Mouse (Mus musculus) midbrain, embryonic 15.5 days (tissue): ENCODE results near the gene Arhgef3. TPM values are rescaled to one million over a fixed set of nuclear protein-coding genes. Genes with fewer than 3 reads are reported as not detected.

ENCODE experiments used
- ATAC-seq: fragments of 200-750 bp; cut with Nextera tagmentation; replicated peaks from 2 replicates; pipeline ENCODE4 v1.8.0; 2017; ENCODE audit warnings: moderate TSS enrichment
- H3K27ac ChIP-seq: fragments of 300-500 bp; sonication (generic); 2 replicates; pipeline ENCODE4 v1.5.1; 2015; ENCODE audit warnings: mild to moderate bottlenecking, inconsistent platforms
- H3K27me3 ChIP-seq: fragments of 300-500 bp; sonication (generic); replicated peaks from 2 replicates; pipeline ENCODE4 v1.6.1; 2015; ENCODE audit warnings: inconsistent platforms
- H3K36me3 ChIP-seq: fragments of 300-500 bp; sonication (generic); replicated peaks from 2 replicates; pipeline ENCODE4 v1.6.1; 2015; ENCODE audit warnings: inconsistent platforms
- H3K4me1 ChIP-seq: fragments of 300-500 bp; sonication (generic); 2 replicates; pipeline ENCODE4 v1.6.1; 2015; ENCODE audit warnings: inconsistent platforms
- H3K4me2 ChIP-seq: fragments of 300-500 bp; sonication (generic); 2 replicates; pipeline ENCODE4 v1.6.1; 2015; ENCODE audit warnings: inconsistent platforms, mild to moderate bottlenecking, moderate library complexity
- H3K4me3 ChIP-seq: fragments of 300-500 bp; sonication (generic); 2 replicates; pipeline ENCODE4 v1.5.1; 2015; ENCODE audit warnings: mild to moderate bottlenecking, inconsistent platforms
- H3K9ac ChIP-seq: fragments of 300-500 bp; sonication (generic); 2 replicates; pipeline ENCODE4 v1.6.1; 2015; ENCODE audit warnings: mild to moderate bottlenecking, inconsistent platforms
- H3K9me3 ChIP-seq: fragments of 300-500 bp; sonication (generic); 2 replicates; pipeline ENCODE4 v1.6.1; 2016; ENCODE audit warnings: inconsistent platforms
- WGBS: fragments of 180-500 bp; shearing (Covaris S2); methylation state at CpG from one replicate; pipeline ENCODE4 v1.1.7; 2015; ENCODE audit warnings: mixed read lengths; 5-methylcytosine and 5-hydroxymethylcytosine counted together
- polyA plus RNA-seq: library from polyadenylated mRNA; unstranded; fragments of >200 nt; fragmentation: Nextera tagmentation; extraction: Ambion mirVana; gene quantifications from 2 replicates; pipeline ENCODE4 v1.2.1, GENCODE M21; 2015

Gene Arhgef3
- polyA plus RNA-seq, 1 experiment from 2014 or later: 6.8 TPM

DNA sequence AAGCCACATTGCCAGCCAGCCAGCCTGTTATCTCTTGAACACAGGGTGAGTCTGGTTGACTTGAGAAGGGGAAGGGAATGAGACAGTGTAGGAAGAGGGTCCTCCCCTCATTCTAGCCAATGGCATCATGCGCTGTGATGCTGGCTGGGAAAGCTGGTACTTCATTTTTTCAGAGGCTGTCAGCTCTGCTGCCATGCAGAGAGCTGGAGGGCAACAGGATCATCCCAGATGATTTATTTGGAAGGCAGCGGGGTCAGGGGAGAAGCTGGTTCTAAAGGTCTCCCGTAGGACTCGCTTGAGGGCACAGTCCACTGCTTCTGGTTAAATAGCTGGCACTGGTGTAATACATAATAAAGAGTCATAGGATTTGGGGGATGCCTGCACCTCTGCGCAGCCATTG, 3.8 kb downstream of the Arhgef3 start:
- H3K9me3 ChIP-seq: no peaks in the 10 kb centered on the region
- no peak overlapping the region for H3K9ac ChIP-seq
- peaks cover 26% of the 10 kb centered on the region for H3K27me3 ChIP-seq
- peaks cover 12% of the 10 kb centered on the region for H3K4me1 ChIP-seq
- no peak overlapping the region for H3K4me2 ChIP-seq
- ATAC-seq: no peak
- WGBS: 85% methylated on average over 5 of the region's 5 CpGs
- no peak overlapping the region for H3K4me3 ChIP-seq
- no peaks in the 10 kb centered on the region for H3K36me3 ChIP-seq
- no peak overlapping the region for H3K27ac ChIP-seq

- no peak overlapping the region for H3K9ac ChIP-seq
- H3K4me2 ChIP-seq: no peak overlapping the region
- WGBS: 79% methylated on average over 3 of the region's 3 CpGs
- no peaks in the 10 kb centered on the region for H3K27me3 ChIP-seq
- H3K4me3 ChIP-seq: no peak overlapping the region
- H3K27ac ChIP-seq: no peak overlapping the region
- ATAC-seq: no peak
- H3K9me3 ChIP-seq: no peaks in the 10 kb centered on the region
- H3K36me3 ChIP-seq: no peaks in the 10 kb centered on the region
- H3K4me1 ChIP-seq: no peaks in the 10 kb centered on the region
Measured at GRCm38 (mm10) chr14:27122646-27123045, 7.9 kb downstream of the Arhgef3 start.

DNA sequence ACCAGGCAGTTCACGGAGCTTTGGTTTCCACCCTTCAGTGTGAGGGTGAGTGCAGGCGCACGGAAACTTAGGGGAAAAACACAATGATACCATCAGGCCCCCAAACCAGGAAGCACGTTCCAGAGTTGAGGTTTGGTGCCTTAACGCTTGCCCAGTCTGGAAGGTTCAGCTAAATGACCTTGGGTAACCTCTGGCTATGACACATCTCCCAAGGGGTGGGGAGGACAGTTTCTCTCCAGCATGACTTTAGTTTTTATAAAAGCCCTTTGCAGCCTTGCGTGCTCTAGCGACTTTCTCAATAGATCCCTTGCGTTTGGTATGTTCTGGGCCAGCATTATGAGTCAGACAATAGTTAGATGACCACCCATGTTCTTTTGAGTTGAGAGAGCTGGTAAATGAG, 8.8 kb downstream of the Arhgef3 start:
- H3K27me3 ChIP-seq: no peaks in the 10 kb centered on the region
- no peak overlapping the region for H3K27ac ChIP-seq
- ATAC-seq: no peak
- no peak overlapping the region for H3K4me2 ChIP-seq
- no peaks in the 10 kb centered on the region for H3K9me3 ChIP-seq
- H3K36me3 ChIP-seq: no peaks in the 10 kb centered on the region
- H3K4me1 ChIP-seq: no peaks in the 10 kb centered on the region
- no peak overlapping the region for H3K4me3 ChIP-seq
- H3K9ac ChIP-seq: no peak overlapping the region
- 43% methylated on average over 8 of the region's 8 CpGs for WGBS

- Histone ChIP-seq H3K9me3 (no peaks in the 10 kb centered on the region), H3K27ac (no peak overlapping the region), H3K4me1 (no peaks in the 10 kb centered on the region), H3K27me3 (no peaks in the 10 kb centered on the region), H3K9ac (no peak overlapping the region), H3K4me3 (no peak overlapping the region), H3K4me2 (no peak overlapping the region), H3K36me3 (no peaks in the 10 kb centered on the region)
- 93% methylated on average over 3 of the region's 3 CpGs for WGBS
- ATAC-seq: no peak
Measured at GRCm38 (mm10) chr14:27130031-27130430, 15.3 kb downstream of the Arhgef3 start.

DNA sequence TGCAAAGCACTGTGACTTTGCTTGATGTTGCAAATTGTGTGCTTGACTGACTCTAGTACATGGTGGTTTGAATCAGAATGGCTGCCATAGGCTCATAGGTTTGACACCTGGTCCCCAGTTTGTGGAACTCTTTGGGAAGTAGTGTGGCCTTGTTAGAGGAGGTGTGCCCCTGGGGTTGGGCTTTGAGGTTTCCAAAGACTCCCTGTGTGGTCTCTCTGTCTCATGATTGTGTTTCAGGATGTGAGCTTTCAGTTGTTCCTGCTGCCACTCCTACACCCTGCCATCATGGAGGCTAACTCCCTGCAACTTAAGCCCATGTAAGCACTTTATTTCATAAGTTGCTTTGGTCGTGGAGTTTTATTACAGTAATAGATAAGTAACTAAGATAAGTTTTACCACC, 16.0 kb downstream of the Arhgef3 start:
- H3K27me3 ChIP-seq: no peaks in the 10 kb centered on the region
- no peak overlapping the region for H3K9ac ChIP-seq
- no peak for ATAC-seq
- 84% methylated on average over 1 of the region's 1 CpGs for WGBS
- H3K4me2 ChIP-seq: no peak overlapping the region
- no peaks in the 10 kb centered on the region for H3K9me3 ChIP-seq
- no peaks in the 10 kb centered on the region for H3K36me3 ChIP-seq
- no peak overlapping the region for H3K27ac ChIP-seq
- no peaks in the 10 kb centered on the region for H3K4me1 ChIP-seq
- H3K4me3 ChIP-seq: no peak overlapping the region

DNA sequence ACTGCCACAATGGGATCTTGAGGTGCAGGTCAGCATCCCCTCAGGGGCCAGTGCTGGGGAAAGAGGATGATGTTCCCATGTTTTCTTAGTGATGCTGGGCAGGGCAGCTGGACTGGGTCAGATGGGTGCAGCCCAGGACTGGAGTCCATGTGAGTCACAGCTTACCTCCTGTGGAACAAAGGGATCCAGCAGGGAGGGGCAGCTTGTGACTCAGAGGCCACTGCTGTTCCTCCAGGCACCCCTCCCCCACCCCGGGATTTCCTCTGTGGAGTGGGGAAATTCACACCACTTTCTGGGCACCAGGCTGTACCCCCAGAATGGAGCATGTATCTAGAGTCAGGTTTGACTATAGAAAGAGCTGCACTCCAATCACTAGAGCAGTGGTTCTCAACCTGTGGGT, 16.8 kb downstream of the Arhgef3 start:
- Histone ChIP-seq H3K27me3 (no peaks in the 10 kb centered on the region), H3K36me3 (no peaks in the 10 kb centered on the region), H3K4me1 (no peaks in the 10 kb centered on the region), H3K9me3 (no peaks in the 10 kb centered on the region), H3K4me3 (no peak overlapping the region), H3K9ac (no peak overlapping the region), H3K4me2 (no peak overlapping the region), H3K27ac (no peak overlapping the region)
- no peak for ATAC-seq
- WGBS: 92% methylated on average over 1 of the region's 1 CpGs

DNA sequence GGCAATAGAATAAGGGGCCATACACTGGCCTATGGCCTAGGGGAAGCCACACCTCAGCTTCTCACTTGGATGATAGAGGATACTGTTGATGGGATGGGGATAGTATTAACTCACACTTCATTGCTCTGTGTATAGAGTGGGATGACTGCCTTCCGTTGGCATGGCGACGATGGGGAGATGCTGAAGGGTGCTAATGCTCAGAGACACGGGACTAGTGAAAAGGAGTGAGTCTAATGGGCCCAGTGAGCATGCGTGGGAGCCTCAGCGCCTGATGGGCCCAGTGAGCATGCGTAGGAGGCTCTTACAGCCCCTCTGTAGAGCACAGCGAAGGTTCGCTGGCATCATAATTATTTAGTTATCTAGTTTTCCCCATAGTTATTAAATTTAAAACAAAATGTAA, 24.2 kb downstream of the Arhgef3 start:
- Histone ChIP-seq H3K27ac (no peak overlapping the region), H3K36me3 (no peaks in the 10 kb centered on the region), H3K9ac (no peak overlapping the region), H3K4me3 (no peak overlapping the region), H3K4me2 (no peak overlapping the region), H3K27me3 (no peaks in the 10 kb centered on the region), H3K9me3 (no peaks in the 10 kb centered on the region), H3K4me1 (no peaks in the 10 kb centered on the region)
- 80% methylated on average over 9 of the region's 9 CpGs for WGBS
- no peak for ATAC-seq

GRCm38 (mm10) chr14:27139968-27140367, 25.3 kb downstream of the Arhgef3 start:
- 88% methylated on average over 3 of the region's 3 CpGs for WGBS
- Histone ChIP-seq H3K4me1 (no peaks in the 10 kb centered on the region), H3K9me3 (no peaks in the 10 kb centered on the region), H3K4me3 (no peak overlapping the region), H3K27ac (no peak overlapping the region), H3K9ac (no peak overlapping the region), H3K4me2 (no peak overlapping the region), H3K27me3 (no peaks in the 10 kb centered on the region), H3K36me3 (no peaks in the 10 kb centered on the region)
- no peak for ATAC-seq

DNA sequence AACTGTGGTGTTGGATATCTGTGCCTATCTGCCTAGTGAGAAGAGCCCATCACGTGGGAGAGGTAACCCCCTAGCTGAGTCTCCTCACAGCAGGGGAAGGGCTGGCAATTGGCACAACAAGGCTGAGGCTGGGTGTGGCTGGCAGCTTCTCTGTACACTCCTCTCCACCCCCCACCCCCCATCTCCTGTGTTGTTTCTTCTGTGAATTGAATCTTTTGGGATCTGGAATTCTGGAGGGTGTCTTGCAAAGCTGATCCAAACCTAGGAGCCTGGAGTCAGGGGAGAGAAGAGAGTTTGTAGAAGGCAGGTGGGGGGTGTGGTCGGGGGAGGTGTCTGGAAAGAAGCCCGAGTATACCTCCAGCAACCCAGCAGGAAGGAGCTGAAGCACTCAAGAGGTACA, 26.8 kb downstream of the Arhgef3 start:
- Histone ChIP-seq H3K36me3 (no peaks in the 10 kb centered on the region), H3K4me2 (no peak overlapping the region), H3K27ac (no peak overlapping the region), H3K9ac (no peak overlapping the region), H3K4me3 (no peak overlapping the region), H3K27me3 (no peaks in the 10 kb centered on the region), H3K4me1 (no peaks in the 10 kb centered on the region), H3K9me3 (no peaks in the 10 kb centered on the region)
- ATAC-seq: no peak
- 32% methylated on average over 3 of the region's 3 CpGs for WGBS

DNA sequence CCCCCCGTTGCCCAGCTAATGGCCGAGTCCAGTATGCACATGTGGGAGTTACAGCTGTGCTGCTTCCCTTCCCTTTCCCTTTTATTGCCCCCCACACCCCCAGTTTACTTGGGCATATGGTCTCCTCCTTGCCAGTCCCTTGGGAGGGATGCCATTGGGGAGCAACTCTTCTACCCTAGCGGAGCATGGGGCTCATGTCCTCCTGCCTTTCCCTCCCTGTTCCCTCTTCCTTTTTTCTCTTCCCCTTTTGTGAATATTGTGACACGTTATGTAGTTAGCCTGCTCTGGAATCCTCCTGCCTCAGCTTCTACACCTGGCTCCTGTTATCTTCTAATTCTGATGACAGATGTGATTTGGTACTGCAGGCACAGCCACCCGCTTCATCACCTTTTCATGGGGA, 28.0 kb downstream of the Arhgef3 start:
- Histone ChIP-seq H3K9ac (no peak overlapping the region), H3K4me2 (no peak overlapping the region), H3K9me3 (no peaks in the 10 kb centered on the region), H3K36me3 (no peaks in the 10 kb centered on the region), H3K4me3 (no peak overlapping the region), H3K27ac (no peak overlapping the region), H3K4me1 (no peaks in the 10 kb centered on the region), H3K27me3 (no peaks in the 10 kb centered on the region)
- WGBS: 91% methylated on average over 5 of the region's 5 CpGs
- ATAC-seq: no peak

DNA sequence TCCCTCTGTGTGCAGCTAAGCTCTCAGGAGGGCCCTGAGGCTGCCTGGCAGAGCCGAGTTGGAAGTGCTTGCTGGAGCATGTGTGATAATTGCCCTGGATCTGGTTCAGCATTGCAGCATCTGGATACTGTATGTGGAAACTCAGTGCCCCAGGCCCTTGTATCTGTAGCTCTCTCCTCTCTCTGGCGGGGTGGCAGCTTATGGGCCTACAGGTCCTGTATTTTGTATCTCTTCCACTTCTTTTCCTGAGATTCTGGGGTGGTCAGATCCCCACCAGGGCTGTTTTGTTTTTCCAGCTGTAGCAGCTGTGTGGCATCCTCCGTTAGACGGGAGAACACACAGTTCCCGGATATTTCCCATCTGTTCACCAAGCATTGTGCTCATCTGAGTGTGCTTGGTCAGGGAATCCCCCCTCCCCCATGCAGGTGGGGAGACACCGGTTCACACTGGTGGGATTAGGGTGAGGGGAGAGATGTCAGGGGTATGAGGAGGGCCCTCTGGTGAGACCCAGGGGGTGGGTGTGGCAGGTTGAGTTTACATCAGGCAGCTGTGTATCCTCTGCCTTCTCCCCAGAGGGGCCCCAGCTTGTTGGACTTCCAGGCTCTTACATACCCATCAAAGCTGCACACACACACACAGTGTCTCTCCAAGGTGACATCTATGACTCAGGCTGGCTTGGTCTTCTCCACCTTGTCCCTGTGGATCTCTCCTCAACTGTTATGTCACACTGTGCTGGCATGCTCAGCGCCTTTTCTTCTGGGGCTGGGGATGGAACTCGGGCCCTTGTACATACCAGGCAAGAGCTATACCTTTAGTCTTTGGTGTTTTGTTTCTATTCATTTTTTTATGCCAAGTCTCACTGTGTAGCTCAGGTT, 30.7 kb downstream of the Arhgef3 start:
- no peak overlapping the region for H3K4me2 ChIP-seq
- no peak overlapping the region for H3K4me3 ChIP-seq
- H3K27ac ChIP-seq: no peak overlapping the region
- H3K27me3 ChIP-seq: no peaks in the 10 kb centered on the region
- no peak for ATAC-seq
- H3K4me1 ChIP-seq: no peaks in the 10 kb centered on the region
- WGBS: 54% methylated on average over 8 of the region's 8 CpGs
- H3K36me3 ChIP-seq: no peaks in the 10 kb centered on the region
- no peaks in the 10 kb centered on the region for H3K9me3 ChIP-seq
- H3K9ac ChIP-seq: no peak overlapping the region

DNA sequence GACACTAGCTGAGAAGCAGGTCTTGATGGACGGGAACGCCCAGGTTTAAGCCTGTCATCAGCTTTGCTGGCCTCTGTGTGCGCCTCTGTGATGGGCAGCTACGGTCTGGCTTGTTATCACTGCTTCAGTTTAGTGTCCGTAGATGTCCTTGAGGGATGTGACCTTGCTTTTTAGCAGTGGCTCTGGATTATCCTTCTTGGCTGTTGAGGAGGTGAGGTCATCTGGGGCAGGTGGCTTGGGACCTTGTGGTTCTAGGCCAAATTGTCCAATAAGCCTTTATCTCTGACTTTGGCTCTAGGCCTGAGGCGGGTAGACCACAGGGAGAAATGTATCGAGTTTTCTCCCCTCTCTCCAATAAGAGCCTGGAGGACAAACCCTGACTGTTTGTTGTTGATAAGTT, 33.0 kb downstream of the Arhgef3 start:
- ATAC-seq: no peak
- Histone ChIP-seq H3K27ac (no peak overlapping the region), H3K4me1 (no peaks in the 10 kb centered on the region), H3K36me3 (no peaks in the 10 kb centered on the region), H3K4me3 (no peak overlapping the region), H3K4me2 (no peak overlapping the region), H3K27me3 (no peaks in the 10 kb centered on the region), H3K9ac (no peak overlapping the region), H3K9me3 (no peaks in the 10 kb centered on the region)
- WGBS: 95% methylated on average over 7 of the region's 7 CpGs

DNA sequence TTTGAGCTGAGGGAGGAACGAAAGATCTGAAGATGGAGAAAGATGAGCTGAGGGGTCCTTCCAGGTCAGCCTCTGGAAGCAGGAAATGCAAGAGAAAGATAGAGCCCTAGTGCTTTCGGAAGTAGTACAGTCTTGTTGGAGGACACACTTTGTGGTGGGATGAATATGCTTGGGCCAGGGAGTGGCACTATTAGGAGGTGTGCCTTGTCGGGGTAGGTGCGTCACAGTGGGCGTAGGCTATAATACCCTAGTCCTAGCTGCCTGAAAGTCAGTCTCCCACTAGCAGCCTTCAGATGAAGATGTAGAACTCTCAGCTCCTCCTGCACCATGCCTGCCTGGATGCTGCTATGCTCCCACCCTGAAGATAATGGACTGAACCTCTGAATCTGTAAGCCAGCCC, 34.7 kb downstream of the Arhgef3 start:
- H3K4me2 ChIP-seq: no peak overlapping the region
- WGBS: 96% methylated on average over 5 of the region's 5 CpGs
- no peaks in the 10 kb centered on the region for H3K4me1 ChIP-seq
- no peak overlapping the region for H3K4me3 ChIP-seq
- H3K9me3 ChIP-seq: no peaks in the 10 kb centered on the region
- H3K36me3 ChIP-seq: no peaks in the 10 kb centered on the region
- no peaks in the 10 kb centered on the region for H3K27me3 ChIP-seq
- no peak overlapping the region for H3K27ac ChIP-seq
- H3K9ac ChIP-seq: no peak overlapping the region
- ATAC-seq: no peak
